Mouse (Mus musculus) MEL (cell line): ENCODE data around the gene Tmem87b. TPM values are rescaled to one million over a fixed set of nuclear protein-coding genes. Genes with fewer than 3 reads are reported as not detected.

ENCODE experiments used
- DNase-seq: peaks from one replicate; pipeline ENCODE4 v3.0.0; 2011; ENCODE audit warnings: low read depth, low spot score
- H3K27ac ChIP-seq: 2 replicates; pipeline ENCODE4 v1.5.1; 2012; ENCODE audit warnings: low read depth, mild to moderate bottlenecking, control low read depth, low read length, moderate library complexity; ENCODE audit not compliant: control insufficient read depth
- H3K27me3 ChIP-seq, 2 experiments: fragments of 150-350 bp in 1 of 2; sonication (generic) in 1 of 2; 2 replicates each; pipeline ENCODE4 v1.6.1; 2012; ENCODE audit warnings: low read length in 2 of 2, mild to moderate bottlenecking in 2 of 2, improper control_type of control experiment in 1 of 2, moderate library complexity in 1 of 2; ENCODE audit not compliant: insufficient read depth in 2 of 2, control insufficient read depth in 1 of 2
- H3K36me3 ChIP-seq, 2 experiments: 2 replicates each; pipeline ENCODE4 v1.6.1; 2012 to 2014; ENCODE audit warnings: low read length in 2 of 2, improper control_type of control experiment in 1 of 2, inconsistent platforms in 1 of 2, mild to moderate bottlenecking in 1 of 2; ENCODE audit not compliant: insufficient read depth in 2 of 2, control insufficient read depth in 1 of 2
- H3K4me1 ChIP-seq, 2 experiments: fragments of 150-350 bp in 1 of 2; sonication (generic) in 1 of 2; 2 replicates each; pipeline ENCODE4 v1.6.1; 2012; ENCODE audit warnings: low read length in 2 of 2, improper control_type of control experiment in 1 of 2, mild to moderate bottlenecking in 1 of 2; ENCODE audit not compliant: insufficient read depth in 2 of 2, control insufficient read depth in 1 of 2
- H3K4me3 ChIP-seq, 2 experiments: fragments of 150-350 bp in 1 of 2; sonication (generic) in 1 of 2; 2 replicates each; pipeline ENCODE4 v1.5.1; 2012; ENCODE audit warnings: low read depth in 2 of 2, low read length in 2 of 2, mild to moderate bottlenecking in 2 of 2, moderate library complexity in 2 of 2, control low read depth in 1 of 2, improper control_type of control experiment in 1 of 2; ENCODE audit not compliant: control insufficient read depth in 1 of 2, insufficient read depth in 1 of 2
- H3K79me2 ChIP-seq: 2 replicates; pipeline ENCODE4 v1.6.1; 2012; ENCODE audit warnings: mild to moderate bottlenecking, low read length, moderate library complexity; ENCODE audit not compliant: control insufficient read depth, poor library complexity, insufficient read depth
- H3K9ac ChIP-seq: 2 replicates; pipeline ENCODE4 v1.6.1; 2012; ENCODE audit warnings: low read depth, mild to moderate bottlenecking, control low read depth, low read length, moderate library complexity; ENCODE audit not compliant: control insufficient read depth, poor library complexity, severe bottlenecking
- H3K9me3 ChIP-seq: fragments of 150-350 bp; sonication (generic); replicated peaks from 2 replicates; pipeline ENCODE4 v1.6.1; 2012; ENCODE audit warnings: mild to moderate bottlenecking, low read length, improper control_type of control experiment, moderate library complexity; ENCODE audit not compliant: insufficient read depth
- BHLHE40 ChIP-seq: IDR thresholded peaks from 2 replicates; pipeline ENCODE4 v1.6.1; 2012; ENCODE audit warnings: low read depth, mild to moderate bottlenecking, inconsistent platforms, low read length, improper control_type of control experiment, borderline replicate concordance
- CHD1 ChIP-seq: IDR thresholded peaks from 2 replicates; pipeline ENCODE4 v1.6.1; 2012; ENCODE audit warnings: low read depth, mild to moderate bottlenecking, inconsistent platforms, low read length, improper control_type of control experiment
- CTCF ChIP-seq, 3 experiments: IDR thresholded peaks in 2 of 3; conservative IDR thresholded peaks in 1 of 3; 2 replicates each; pipeline ENCODE4 v1.5.1; 2011 to 2012; ENCODE audit warnings: low read length in 3 of 3, low read depth in 2 of 3, mild to moderate bottlenecking in 2 of 3, improper control_type of control experiment in 1 of 3, inconsistent platforms in 1 of 3, mixed read lengths in 1 of 3, moderate library complexity in 1 of 3; ENCODE audit not compliant: control insufficient read depth in 1 of 3, insufficient read depth in 1 of 3, poor library complexity in 1 of 3, severe bottlenecking in 1 of 3
- E2F4 ChIP-seq: IDR thresholded peaks from 2 replicates; pipeline ENCODE4 v1.6.1; 2011; ENCODE audit warnings: low read depth, low read length, improper control_type of control experiment, borderline replicate concordance
- ELF1 ChIP-seq: IDR thresholded peaks from 2 replicates; pipeline ENCODE4 v1.6.1; 2014; ENCODE audit warnings: low read depth, mild to moderate bottlenecking, inconsistent platforms, low read length, improper control_type of control experiment, moderate library complexity
- GABPA ChIP-seq: IDR thresholded peaks from 2 replicates; pipeline ENCODE4 v1.6.1; 2012; ENCODE audit warnings: low read depth, mild to moderate bottlenecking, inconsistent platforms, low read length, improper control_type of control experiment, moderate library complexity
- GATA1 ChIP-seq: IDR thresholded peaks from 2 replicates; pipeline ENCODE4 v1.6.1; 2011; ENCODE audit warnings: low read depth, low read length, improper control_type of control experiment
- JUND ChIP-seq: IDR thresholded peaks from 2 replicates; pipeline ENCODE4 v1.6.1; 2011; ENCODE audit warnings: low read depth, mild to moderate bottlenecking, improper control_type of control experiment, low read length
- KAT2A ChIP-seq: conservative IDR thresholded peaks from 2 replicates; pipeline ENCODE4 v1.6.1; 2012; ENCODE audit warnings: low read depth, low read length, improper control_type of control experiment, inconsistent platforms
- MAFK ChIP-seq: IDR thresholded peaks from 2 replicates; pipeline ENCODE4 v1.6.1; 2011; ENCODE audit warnings: low read depth, mild to moderate bottlenecking, low read length, improper control_type of control experiment, borderline replicate concordance
- MAZ ChIP-seq: IDR thresholded peaks from 2 replicates; pipeline ENCODE4 v1.6.1; 2012; ENCODE audit warnings: low read depth, mild to moderate bottlenecking, inconsistent platforms, low read length, improper control_type of control experiment
- MYB ChIP-seq: IDR thresholded peaks from 2 replicates; pipeline ENCODE4 v1.6.1; 2011; ENCODE audit warnings: mild to moderate bottlenecking, low read depth, low read length, improper control_type of control experiment
- NELFE ChIP-seq: IDR thresholded peaks from 2 replicates; pipeline ENCODE4 v1.6.1; 2011; ENCODE audit warnings: low read depth, low read length, improper control_type of control experiment
- POLR2A ChIP-seq, 2 experiments: IDR thresholded peaks; 2 replicates each; pipeline ENCODE4 v1.6.1; 2011 to 2012; ENCODE audit warnings: low read length in 2 of 2, mild to moderate bottlenecking in 2 of 2, control low read depth in 1 of 2, improper control_type of control experiment in 1 of 2, low read depth in 1 of 2, moderate library complexity in 1 of 2; ENCODE audit not compliant: control insufficient read depth in 1 of 2, insufficient read depth in 1 of 2, poor library complexity in 1 of 2
- POLR2AphosphoS2 ChIP-seq: IDR thresholded peaks from 2 replicates; pipeline ENCODE4 v1.6.1; 2011; ENCODE audit warnings: low read length, improper control_type of control experiment
- RAD21 ChIP-seq: IDR thresholded peaks from 2 replicates; pipeline ENCODE4 v1.6.1; 2011; ENCODE audit warnings: mild to moderate bottlenecking, low read depth, low read length, improper control_type of control experiment
- RCOR1 ChIP-seq: IDR thresholded peaks from 2 replicates; pipeline ENCODE4 v1.6.1; 2012; ENCODE audit warnings: low read depth, mild to moderate bottlenecking, inconsistent platforms, low read length, improper control_type of control experiment
- SMC3 ChIP-seq: IDR thresholded peaks from 2 replicates; pipeline ENCODE4 v1.6.1; 2011; ENCODE audit warnings: low read depth, low read length, improper control_type of control experiment
- TAL1 ChIP-seq: IDR thresholded peaks from 2 replicates; pipeline ENCODE4 v1.6.1; 2012; ENCODE audit warnings: mild to moderate bottlenecking, inconsistent platforms, low read length, moderate library complexity, mixed read lengths
- TBP ChIP-seq: IDR thresholded peaks from 2 replicates; pipeline ENCODE4 v1.8.0; 2011; ENCODE audit warnings: low read depth, low read length, improper control_type of control experiment
- UBTF ChIP-seq: IDR thresholded peaks from 2 replicates; pipeline ENCODE4 v1.6.1; 2012; ENCODE audit warnings: low read depth, mild to moderate bottlenecking, inconsistent platforms, low read length, improper control_type of control experiment, moderate library complexity, borderline replicate concordance; ENCODE audit not compliant: insufficient read depth
- USF1 ChIP-seq: IDR thresholded peaks from 2 replicates; pipeline ENCODE4 v1.6.1; 2014; ENCODE audit warnings: low read depth, mild to moderate bottlenecking, inconsistent platforms, low read length, improper control_type of control experiment, moderate library complexity
- USF2 ChIP-seq, 2 experiments: IDR thresholded peaks; 2 replicates each; pipeline ENCODE4 v1.6.1; 2011 to 2012; ENCODE audit warnings: improper control_type of control experiment in 2 of 2, low read length in 2 of 2, borderline replicate concordance in 1 of 2, inconsistent platforms in 1 of 2, low read depth in 1 of 2, mild to moderate bottlenecking in 1 of 2; ENCODE audit not compliant: insufficient read depth in 1 of 2
- ZC3H11A ChIP-seq: IDR thresholded peaks from 2 replicates; pipeline ENCODE4 v1.6.1; 2012; ENCODE audit warnings: low read depth, mild to moderate bottlenecking, inconsistent platforms, low read length, improper control_type of control experiment
- ZKSCAN1 ChIP-seq: IDR thresholded peaks from 2 replicates; pipeline ENCODE4 v1.6.1; 2012; ENCODE audit warnings: low read depth, mild to moderate bottlenecking, inconsistent platforms, low read length, improper control_type of control experiment, moderate library complexity
- ZMIZ1 ChIP-seq: IDR thresholded peaks from 2 replicates; pipeline ENCODE4 v1.6.1; 2012; ENCODE audit warnings: low read depth, mild to moderate bottlenecking, inconsistent platforms, low read length, improper control_type of control experiment, moderate library complexity
- ZNF384 ChIP-seq: IDR thresholded peaks from 2 replicates; pipeline ENCODE4 v1.6.1; 2012; ENCODE audit warnings: low read depth, mild to moderate bottlenecking, inconsistent platforms, low read length, improper control_type of control experiment
- polyA plus RNA-seq, 2 experiments: library from polyadenylated mRNA; stranded (reverse) in 1 of 2; unstranded in 1 of 2; fragments of >175 nt in 1 of 2; fragments of >200 nt in 1 of 2; gene quantifications; 2 replicates each; pipeline versions ENCODE4 v1.2.1 to v1.2.4; 2012; ENCODE audit warnings: low replicate concordance in 2 of 2, low read depth in 1 of 2; ENCODE audit not compliant: insufficient read length in 2 of 2, insufficient read depth in 1 of 2, missing spikeins in 1 of 2
- total RNA-seq: library from RNA; depleted of rRNA; stranded (reverse); fragments of 300-350 nt; gene quantifications from 2 replicates; pipeline ENCODE4 v1.2.3, GENCODE M21; 2012

Gene Tmem87b
- total and polyA plus RNA-seq, 3 experiments: 3.9 to 4.8 TPM; not detected in 1

GRCm38 (mm10) chr2:128865061-128865460 is 47.1 kb downstream of the Tmem87b start:
- H3K9me3 ChIP-seq: no peaks in the 10 kb centered on the region
- no peak overlapping the region for H3K9ac ChIP-seq
- H3K27ac ChIP-seq: no peak overlapping the region
- no peaks in the 10 kb centered on the region; a peak in 1 of 4 replicates for H3K27me3 ChIP-seq
- H3K4me3 ChIP-seq: no peak overlapping the region
- H3K79me2 ChIP-seq: no peaks in the 10 kb centered on the region
- TF ChIP-seq ZKSCAN1: no peak
- TF ChIP-seq ELF1: no peak
- no peak for TF ChIP-seq USF1
- no peak for TF ChIP-seq GATA1
- TF ChIP-seq UBTF: no peak
- no peak for TF ChIP-seq ZNF384
- TF ChIP-seq GABPA: no peak
- TF ChIP-seq E2F4: no peak
- no peak for TF ChIP-seq MYB
- H3K36me3 ChIP-seq: no peaks in the 10 kb centered on the region
- DNase-seq: no peak
- no peaks in the 10 kb centered on the region for H3K4me1 ChIP-seq

DNA sequence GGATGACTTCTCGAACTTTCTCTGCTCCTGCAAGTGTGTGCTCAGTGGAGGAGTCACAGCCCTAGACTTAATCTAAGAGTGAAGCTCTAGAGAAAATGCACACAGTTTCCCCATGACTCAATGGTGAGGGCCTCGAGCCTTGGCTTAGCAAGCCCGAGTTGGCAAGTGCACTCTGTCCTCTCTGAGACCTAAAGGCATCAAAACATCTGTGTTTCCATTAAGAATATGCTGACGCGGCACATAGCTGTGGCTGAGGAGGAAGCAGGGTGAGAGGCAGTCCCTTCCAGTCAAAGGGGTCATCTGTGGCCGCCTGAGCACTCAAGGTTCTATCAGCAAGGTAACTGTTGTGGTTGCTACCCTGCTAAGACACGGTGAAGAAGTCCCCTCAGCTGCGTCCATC is 53.7 kb downstream of the Tmem87b start:
- Histone ChIP-seq H3K27ac (no peak overlapping the region), H3K27me3 (no peaks in the 10 kb centered on the region; a peak in 1 of 4 replicates), H3K4me1 (no peaks in the 10 kb centered on the region), H3K36me3 (no peaks in the 10 kb centered on the region), H3K4me3 (no peak overlapping the region), H3K9me3 (no peaks in the 10 kb centered on the region), H3K79me2 (no peaks in the 10 kb centered on the region), H3K9ac (no peak overlapping the region)
- TF ChIP-seq USF1: no peak
- peak; percentile 40; the same call in 1 of the 2 replicates for TF ChIP-seq MAFK
- TF ChIP-seq NELFE: no peak
- TF ChIP-seq USF2 (IDR thresholded peaks at IDR 0.05; ENCODE audit: borderline replicate concordance in 1 of 2, insufficient read depth in 1 of 2, low read depth in 1 of 2, low read length in 2 of 2): no peak
- TF ChIP-seq KAT2A: no peak
- no peak for TF ChIP-seq CTCF (IDR thresholded peaks at IDR 0.05 in 2 of 3, conservative IDR thresholded peaks at IDR 0.05 in 1 of 3; ENCODE audit: control insufficient read depth in 1 of 3, insufficient read depth in 1 of 3, low read depth in 2 of 3, low read length in 3 of 3, poor library complexity in 1 of 3, severe bottlenecking in 1 of 3)
- TF ChIP-seq RAD21: no peak
- DNase-seq: no peak

DNA sequence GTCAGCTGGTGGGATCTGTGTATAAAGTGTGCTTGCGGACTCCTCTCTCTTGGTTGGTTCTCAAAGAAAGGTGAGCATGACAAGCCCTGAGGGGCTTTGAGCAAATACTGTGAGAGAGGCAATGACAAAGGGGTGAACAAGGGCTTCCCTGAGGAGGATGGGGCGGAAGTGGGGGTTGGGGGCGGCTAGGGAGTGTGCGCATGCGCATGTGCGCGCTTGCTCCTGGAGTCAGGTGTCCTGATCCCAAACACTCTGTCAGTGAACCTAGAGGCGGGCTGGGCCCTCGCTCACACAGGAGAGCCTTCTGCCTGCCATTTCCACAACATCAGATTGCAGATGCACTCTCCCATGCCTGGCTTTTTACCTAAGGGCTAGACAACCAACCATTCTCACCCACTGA is 54.3 kb downstream of the Tmem87b start:
- Histone ChIP-seq H3K9me3 (no peaks in the 10 kb centered on the region), H3K79me2 (no peaks in the 10 kb centered on the region), H3K4me3 (no peak overlapping the region), H3K27me3 (no peaks in the 10 kb centered on the region; a peak in 2 of 4 replicates), H3K9ac (no peak overlapping the region), H3K36me3 (no peaks in the 10 kb centered on the region), H3K4me1 (no peaks in the 10 kb centered on the region), H3K27ac (no peak overlapping the region)
- DNase-seq: no peak
- TF ChIP-seq POLR2A (IDR thresholded peaks at IDR 0.05; ENCODE audit: control insufficient read depth in 1 of 2, insufficient read depth in 1 of 2, low read depth in 1 of 2, low read length in 2 of 2, poor library complexity in 1 of 2) (no peak), RCOR1 (no peak), ZMIZ1 (no peak), ZC3H11A (no peak), POLR2AphosphoS2 (no peak), TAL1 (no peak), CHD1 (no peak), MAZ (no peak), TBP (no peak), GABPA (no peak), SMC3 (no peak), BHLHE40 (no peak), MAFK (no peak), ZNF384 (no peak), NELFE (no peak), JUND (no peak)
